Mouse (Mus musculus) small intestine, adult 2 months (tissue): ENCODE data around the gene Pds5b. TPM values are rescaled to one million over a fixed set of nuclear protein-coding genes. Genes with fewer than 3 reads are reported as not detected.

ENCODE experiments used
- H3K27ac ChIP-seq: fragments of 200-500 bp; 2 replicates; pipeline ENCODE4 v1.5.1; 2012; ENCODE audit warnings: low read depth, low read length, control low read depth, inconsistent platforms; ENCODE audit not compliant: insufficient read depth
- H3K27me3 ChIP-seq: fragments of 200-500 bp; 2 replicates; pipeline ENCODE4 v1.6.1; 2012; ENCODE audit warnings: mild to moderate bottlenecking, moderate library complexity, low read length, inconsistent platforms; ENCODE audit not compliant: control insufficient read depth, insufficient read depth
- H3K36me3 ChIP-seq: fragments of 200-500 bp; 2 replicates; pipeline ENCODE4 v1.6.1; 2012; ENCODE audit warnings: mild to moderate bottlenecking, low read length, control low read depth, inconsistent platforms; ENCODE audit not compliant: control insufficient read depth, insufficient read depth
- H3K4me1 ChIP-seq: fragments of 200-500 bp; 2 replicates; pipeline ENCODE4 v1.6.1; 2012; ENCODE audit warnings: low read length, inconsistent platforms, mixed read lengths; ENCODE audit not compliant: control insufficient read depth, insufficient read depth, insufficient read length
- H3K4me3 ChIP-seq: fragments of 200-500 bp; 2 replicates; pipeline ENCODE4 v1.5.1; 2012; ENCODE audit warnings: low read depth, mild to moderate bottlenecking, control low read depth, inconsistent platforms, low read length, moderate library complexity
- CTCF ChIP-seq: fragments of 200-500 bp; IDR thresholded peaks from 2 replicates; pipeline ENCODE4 v1.5.1; 2012; ENCODE audit warnings: low read depth, mild to moderate bottlenecking, control low read depth, inconsistent platforms, low read length, moderate library complexity, mixed read lengths; ENCODE audit not compliant: insufficient replicate concordance, insufficient read length; ENCODE audit errors: extremely low read depth
- POLR2A ChIP-seq: fragments of 200-500 bp; IDR thresholded peaks from 2 replicates; pipeline ENCODE4 v1.6.1; 2012; ENCODE audit warnings: low read depth, mild to moderate bottlenecking, control low read depth, inconsistent platforms, low read length, moderate library complexity
- WGBS: fragments of 180-500 bp; shearing (Covaris S2); methylation state at CpG from one replicate; pipeline ENCODE4 v1.1.7; 2018; 5-methylcytosine and 5-hydroxymethylcytosine counted together
- polyA plus RNA-seq: library from polyadenylated mRNA; depleted of rRNA; stranded (reverse); fragments of >200 nt; gene quantifications from 2 replicates; pipeline ENCODE4 v1.2.3, GENCODE M21; 2012

Gene Pds5b
- polyA plus RNA-seq, 1 experiment: 1.0 TPM

DNA sequence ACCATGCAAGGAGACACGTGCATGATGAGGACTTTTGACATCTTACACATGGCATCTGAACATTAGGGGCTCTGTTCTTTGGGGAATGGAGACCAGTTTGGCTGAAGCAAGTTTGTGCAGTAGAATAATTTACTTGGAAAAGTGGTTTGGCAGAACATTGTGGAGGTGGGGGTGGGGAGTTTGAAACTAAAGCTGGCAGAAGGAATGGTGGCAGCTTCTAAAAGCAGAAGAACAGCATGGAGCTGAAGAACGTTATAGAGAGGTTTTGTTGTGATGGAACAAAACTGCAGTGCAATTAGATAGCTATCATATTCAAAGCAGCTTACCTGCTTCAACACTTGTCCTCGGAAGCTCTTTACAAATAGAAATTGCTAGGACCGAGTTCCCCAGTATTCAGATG lies 141.9 kb downstream of the Pds5b start:
- 89% methylated on average over 4 of the region's 4 CpGs for WGBS
- Histone ChIP-seq H3K27me3 (no peaks in the 10 kb centered on the region), H3K4me1 (no peaks in the 10 kb centered on the region), H3K27ac (no peak overlapping the region), H3K36me3 (no peaks in the 10 kb centered on the region), H3K4me3 (no peak overlapping the region)
- TF ChIP-seq POLR2A: no peak
- TF ChIP-seq CTCF: no peak

DNA sequence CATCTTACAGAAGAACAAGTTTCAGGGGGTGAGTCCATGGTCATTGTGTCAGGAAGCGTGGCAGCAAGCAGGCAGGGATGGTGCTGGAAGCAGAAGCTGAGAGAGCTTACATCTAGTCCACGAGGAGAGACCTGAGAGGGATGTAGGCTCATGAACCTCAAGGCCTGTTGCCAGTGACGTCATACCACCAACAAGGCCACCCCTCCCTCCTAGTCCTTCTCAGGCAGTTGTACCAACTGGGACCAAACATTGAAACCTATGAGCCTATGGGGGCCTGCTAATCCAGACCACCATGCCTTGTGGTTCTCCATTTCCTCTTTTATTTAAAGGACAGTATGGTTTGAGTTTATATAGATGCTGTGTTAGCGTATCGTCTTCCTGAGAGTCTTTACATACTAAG lies 143.2 kb downstream of the Pds5b start:
- Histone ChIP-seq H3K36me3 (no peaks in the 10 kb centered on the region), H3K4me3 (no peak overlapping the region), H3K4me1 (no peaks in the 10 kb centered on the region), H3K27me3 (no peaks in the 10 kb centered on the region), H3K27ac (no peak overlapping the region)
- TF ChIP-seq POLR2A (no peak), CTCF (no peak)
- WGBS: 93% methylated on average over 5 of the region's 5 CpGs

DNA sequence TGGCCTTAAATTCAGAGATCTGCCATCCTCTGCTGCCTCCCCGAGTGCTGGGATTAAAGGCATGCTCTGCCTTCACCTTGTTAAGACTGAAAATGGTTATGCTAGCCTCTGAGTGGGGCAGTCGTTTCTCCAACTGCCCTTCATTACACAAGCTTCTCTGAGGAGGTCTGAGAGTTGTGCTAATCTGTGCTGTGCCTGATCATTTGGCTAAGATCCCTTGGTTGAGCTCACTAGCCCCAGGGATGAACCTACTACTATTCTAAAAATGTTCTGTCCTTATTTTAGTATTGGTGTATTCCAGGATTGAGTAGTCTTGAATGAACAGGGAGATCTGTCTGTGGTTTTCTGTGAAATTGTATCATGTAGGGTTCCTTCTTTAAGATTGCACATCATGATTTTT lies 144.5 kb downstream of the Pds5b start:
- 40% methylated on average over 2 of the region's 2 CpGs for WGBS
- H3K4me3 ChIP-seq: no peak overlapping the region
- no peaks in the 10 kb centered on the region for H3K36me3 ChIP-seq
- no peak overlapping the region for H3K27ac ChIP-seq
- H3K4me1 ChIP-seq: no peaks in the 10 kb centered on the region
- TF ChIP-seq POLR2A (no peak), CTCF (no peak)
- no peaks in the 10 kb centered on the region for H3K27me3 ChIP-seq

DNA sequence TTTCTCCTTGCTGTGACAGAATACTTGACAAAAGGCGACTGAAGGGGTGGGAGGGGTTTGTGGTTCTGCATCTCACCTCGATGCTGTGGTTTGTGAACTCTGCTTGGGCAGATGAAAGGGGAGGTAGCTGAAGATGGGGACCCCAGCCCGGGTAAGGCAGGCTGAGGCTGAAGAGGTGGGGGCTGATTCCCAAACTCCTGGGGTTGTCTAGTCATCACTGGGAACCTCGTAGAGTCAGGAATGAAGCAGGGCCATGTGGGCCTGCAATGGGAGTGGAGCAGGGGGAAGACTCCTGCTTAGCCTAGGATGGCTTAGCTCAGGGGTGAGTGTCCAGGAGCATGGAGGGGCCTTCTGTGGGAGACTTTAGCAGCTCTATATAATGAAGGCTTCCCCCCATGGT lies 145.3 kb downstream of the Pds5b start:
- H3K4me1 ChIP-seq: no peaks in the 10 kb centered on the region
- no peak overlapping the region for H3K4me3 ChIP-seq
- H3K36me3 ChIP-seq: no peaks in the 10 kb centered on the region
- no peak for TF ChIP-seq CTCF
- no peak for TF ChIP-seq POLR2A
- no peaks in the 10 kb centered on the region for H3K27me3 ChIP-seq
- 73% methylated on average over 4 of the region's 4 CpGs for WGBS
- H3K27ac ChIP-seq: no peak overlapping the region

DNA sequence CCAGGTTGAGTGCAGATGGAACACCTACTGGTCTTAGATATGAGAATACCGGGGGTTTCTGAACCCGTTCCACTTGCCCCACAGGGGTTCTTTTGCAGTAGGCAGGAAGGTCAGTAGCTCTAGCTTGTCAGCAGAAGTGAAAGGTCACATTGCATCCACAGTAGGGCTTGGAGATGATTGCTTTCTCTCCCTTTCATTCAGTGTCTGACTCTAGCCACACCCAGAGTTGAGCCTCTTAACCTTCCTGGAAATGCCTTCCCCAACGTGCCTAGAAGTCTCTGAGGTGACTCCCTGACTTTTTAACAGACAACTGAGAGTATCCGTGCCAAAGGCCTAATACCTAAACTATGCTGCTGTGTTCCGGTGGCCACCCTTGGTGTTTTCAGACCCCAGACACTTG lies 146.0 kb downstream of the Pds5b start:
- H3K4me1 ChIP-seq: no peaks in the 10 kb centered on the region
- H3K4me3 ChIP-seq: no peak overlapping the region
- TF ChIP-seq CTCF (no peak), POLR2A (no peak)
- no peak overlapping the region for H3K27ac ChIP-seq
- H3K27me3 ChIP-seq: no peaks in the 10 kb centered on the region
- no peaks in the 10 kb centered on the region for H3K36me3 ChIP-seq
- 74% methylated on average over 5 of the region's 5 CpGs for WGBS

DNA sequence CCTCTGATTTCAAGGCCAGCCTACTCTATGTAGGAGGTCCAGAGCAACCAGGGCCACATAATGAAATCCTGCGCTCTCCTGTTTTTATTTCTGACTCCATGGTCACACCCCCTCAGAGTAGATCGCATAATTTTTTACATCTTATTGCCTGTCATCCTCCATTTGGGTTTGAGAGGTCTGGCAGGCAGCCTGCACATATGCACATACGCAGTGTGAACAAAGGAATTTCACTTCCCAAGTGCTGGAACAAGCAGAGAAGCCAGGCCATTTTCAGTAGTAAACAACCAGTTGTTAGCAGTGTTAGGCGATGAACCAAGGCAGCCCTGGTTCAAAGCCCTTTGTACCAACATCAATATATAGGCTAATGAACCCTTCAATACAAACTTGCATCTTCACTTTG lies 147.6 kb downstream of the Pds5b start:
- no peaks in the 10 kb centered on the region for H3K4me1 ChIP-seq
- no peak overlapping the region for H3K4me3 ChIP-seq
- TF ChIP-seq POLR2A (no peak), CTCF (no peak)
- no peaks in the 10 kb centered on the region for H3K36me3 ChIP-seq
- H3K27me3 ChIP-seq: no peaks in the 10 kb centered on the region
- no peak overlapping the region for H3K27ac ChIP-seq
- WGBS: 90% methylated on average over 4 of the region's 4 CpGs

DNA sequence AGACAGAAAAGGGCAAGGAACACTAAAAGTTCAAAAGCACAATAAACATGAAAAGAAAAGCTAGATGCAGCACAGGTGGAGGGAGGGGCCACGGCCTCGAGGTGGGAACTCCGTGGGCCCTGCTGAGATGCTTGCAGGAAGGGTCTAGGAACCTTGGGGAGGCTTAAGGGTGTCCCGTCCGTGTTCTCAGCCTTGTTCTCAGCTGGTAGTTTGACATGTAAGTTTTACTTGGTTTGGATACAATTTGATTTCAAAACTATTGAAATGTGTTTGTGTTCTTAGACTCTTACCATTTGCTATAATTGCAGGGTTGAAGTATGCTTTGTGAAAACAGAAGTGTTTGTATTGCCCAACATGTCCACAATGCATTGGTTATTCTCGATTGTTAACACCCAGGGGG lies 149.2 kb downstream of the Pds5b start:
- no peaks in the 10 kb centered on the region for H3K36me3 ChIP-seq
- 76% methylated on average over 6 of the region's 6 CpGs for WGBS

DNA sequence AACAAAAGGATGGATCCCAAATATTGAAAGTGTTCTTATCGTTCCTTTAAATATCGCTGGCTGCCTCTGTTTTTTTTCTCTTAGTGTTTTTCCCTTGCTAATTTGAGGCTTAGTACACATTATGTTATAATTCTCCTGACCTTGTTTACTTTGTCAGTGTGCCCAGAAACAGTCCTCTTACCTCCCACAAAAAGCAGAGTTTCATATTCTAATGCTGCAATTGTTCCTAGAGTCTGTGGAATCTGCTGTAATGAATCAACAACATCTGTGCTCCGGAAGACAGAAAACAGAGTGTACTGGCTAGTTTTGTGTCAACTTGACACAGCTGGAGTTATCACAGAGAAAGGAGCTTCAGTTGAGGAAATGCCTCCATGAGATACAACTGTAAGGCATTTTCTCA lies 149.8 kb downstream of the Pds5b start:
- Histone ChIP-seq H3K36me3 (no peaks in the 10 kb centered on the region), H3K4me3 (no peak overlapping the region), H3K27me3 (no peaks in the 10 kb centered on the region), H3K4me1 (no peaks in the 10 kb centered on the region), H3K27ac (no peak overlapping the region)
- WGBS: 44% methylated on average over 3 of the region's 3 CpGs
- TF ChIP-seq CTCF: no peak
- TF ChIP-seq POLR2A: no peak

More for the DNA sequence above, 149.2 kb downstream of the Pds5b start:
- no peak for TF ChIP-seq CTCF
- TF ChIP-seq POLR2A: no peak
- no peak overlapping the region for H3K4me3 ChIP-seq
- no peaks in the 10 kb centered on the region for H3K4me1 ChIP-seq
- H3K27me3 ChIP-seq: no peaks in the 10 kb centered on the region
- no peak overlapping the region for H3K27ac ChIP-seq
